Mouse (Mus musculus) liver, embryonic 11.5 days (tissue): ENCODE data around the gene Pdgfb. TPM values are rescaled to one million over a fixed set of nuclear protein-coding genes. Genes with fewer than 3 reads are reported as not detected.

ENCODE experiments used
- ATAC-seq: fragments of 200-750 bp; cut with Nextera tagmentation; replicated peaks from 2 replicates; pipeline ENCODE4 v1.8.0; 2017; ENCODE audit warnings: moderate number of reproducible peaks, mild to moderate bottlenecking, moderate TSS enrichment, moderate library complexity; ENCODE audit not compliant: low FRiP score
- DNase-seq: peaks from one replicate; pipeline ENCODE4 v3.0.0-alpha.2; 2017; ENCODE audit warnings: low spot score
- H3K27ac ChIP-seq: fragments of 300-500 bp; sonication (generic); 2 replicates; pipeline ENCODE4 v1.5.1; 2014; ENCODE audit warnings: mild to moderate bottlenecking, low read depth, low read length, control low read depth
- H3K27me3 ChIP-seq: fragments of 300-500 bp; sonication (generic); replicated peaks from 2 replicates; pipeline ENCODE4 v1.6.1; 2014; ENCODE audit warnings: low read length, mixed read lengths; ENCODE audit not compliant: control insufficient read depth, insufficient read depth
- H3K36me3 ChIP-seq: fragments of 300-500 bp; sonication (generic); 2 replicates; pipeline ENCODE4 v1.6.1; 2014; ENCODE audit warnings: mild to moderate bottlenecking, low read length, moderate library complexity, mixed read lengths; ENCODE audit not compliant: control insufficient read depth, insufficient read depth
- H3K4me1 ChIP-seq: fragments of 300-500 bp; sonication (generic); replicated peaks from 2 replicates; pipeline ENCODE4 v1.6.1; 2014; ENCODE audit warnings: low read length, mixed read lengths; ENCODE audit not compliant: control insufficient read depth, insufficient read depth
- H3K4me2 ChIP-seq: fragments of 300-500 bp; sonication (generic); 2 replicates; pipeline ENCODE4 v1.6.1; 2014; ENCODE audit warnings: mild to moderate bottlenecking, control low read depth, moderate library complexity
- H3K4me3 ChIP-seq: fragments of 300-500 bp; sonication (generic); 2 replicates; pipeline ENCODE4 v1.5.1; 2014; ENCODE audit warnings: low read depth, low read length, control low read depth
- H3K9ac ChIP-seq: fragments of 300-500 bp; sonication (generic); 2 replicates; pipeline ENCODE4 v1.6.1; 2014; ENCODE audit warnings: low read depth, low read length, control low read depth
- H3K9me3 ChIP-seq: fragments of 300-500 bp; sonication (generic); 2 replicates; pipeline ENCODE4 v1.6.1; 2016; ENCODE audit warnings: low read length, inconsistent platforms, mixed read lengths; ENCODE audit not compliant: control insufficient read depth
- WGBS: fragments of 180-500 bp; shearing (Covaris S2); extraction: QIAGEN DNeasy Blood & Tissue Kit; methylation state at CpG from one replicate; pipeline ENCODE4 v1.1.7; 2014; 5-methylcytosine and 5-hydroxymethylcytosine counted together
- polyA plus RNA-seq: library from polyadenylated mRNA; unstranded; fragments of >200 nt; fragmentation: Nextera tagmentation; extraction: Ambion mirVana; gene quantifications from 2 replicates; pipeline ENCODE4 v1.2.1, GENCODE M21; 2014

The Pdgfb gene
- polyA plus RNA-seq, 1 experiment from 2014 or later, result 2.7 TPM

- H3K27ac ChIP-seq, result no peak overlapping the region
- H3K4me1 ChIP-seq, result no peaks in the 10 kb centered on the region; the same call in 1 of the 2 replicates
- ATAC-seq (no peak), DNase-seq (no peak)
- H3K9ac ChIP-seq, result no peak overlapping the region
- no peaks in the 10 kb centered on the region for H3K36me3 ChIP-seq
- H3K4me3 ChIP-seq, result no peak overlapping the region
- WGBS, result 83% methylated on average over 2 of the region's 2 CpGs
- H3K9me3 ChIP-seq, result no peaks in the 10 kb centered on the region
- no peaks in the 10 kb centered on the region for H3K27me3 ChIP-seq
- H3K4me2 ChIP-seq, result no peak overlapping the region
These were observed 23.3 kb upstream of the Pdgfb start for GRCm38 (mm10) chr15:80038110-80038391.

GRCm38 (mm10) chr15:80037255-80038109, 22.7 kb upstream of the Pdgfb start:
- ATAC-seq, result no peak
- no peak for DNase-seq
- Histone ChIP-seq H3K27me3 (no peaks in the 10 kb centered on the region), H3K36me3 (no peaks in the 10 kb centered on the region), H3K4me1 (no peaks in the 10 kb centered on the region; the same call in 1 of the 2 replicates), H3K9ac (no peak overlapping the region), H3K4me2 (no peak overlapping the region), H3K27ac (no peak overlapping the region), H3K4me3 (no peak overlapping the region), H3K9me3 (no peaks in the 10 kb centered on the region)
- WGBS, result 69% methylated on average over 11 of the region's 11 CpGs

- no peak overlapping the region for H3K9ac ChIP-seq
- no peaks in the 10 kb centered on the region for H3K27me3 ChIP-seq
- no peak overlapping the region for H3K4me2 ChIP-seq
- no peak overlapping the region for H3K4me3 ChIP-seq
- H3K4me1 ChIP-seq, result no peaks in the 10 kb centered on the region; the same call in 1 of the 2 replicates
- ATAC-seq (no peak), DNase-seq (no peak)
- WGBS, result 78% methylated on average over 6 of the region's 6 CpGs
- H3K36me3 ChIP-seq, result no peaks in the 10 kb centered on the region
- no peaks in the 10 kb centered on the region; the same call in 1 of the 2 replicates for H3K9me3 ChIP-seq
- no peak overlapping the region for H3K27ac ChIP-seq
These were observed 20.6 kb upstream of the Pdgfb start for GRCm38 (mm10) chr15:80035341-80035885.

GRCm38 (mm10) chr15:80034913-80035312, 20.1 kb upstream of the Pdgfb start:
- Histone ChIP-seq H3K4me3 (no peak overlapping the region), H3K36me3 (no peaks in the 10 kb centered on the region), H3K27ac (no peak overlapping the region), H3K27me3 (no peaks in the 10 kb centered on the region), H3K4me1 (no peaks in the 10 kb centered on the region; the same call in 1 of the 2 replicates), H3K9ac (no peak overlapping the region), H3K9me3 (no peaks in the 10 kb centered on the region; the same call in 1 of the 2 replicates), H3K4me2 (no peak overlapping the region)
- DNase-seq (no peak), ATAC-seq (no peak)

GRCm38 (mm10) chr15:80034366-80034765, 19.6 kb upstream of the Pdgfb start:
- no peak overlapping the region for H3K9ac ChIP-seq
- H3K4me1 ChIP-seq, result no peaks in the 10 kb centered on the region; the same call in 1 of the 2 replicates
- H3K9me3 ChIP-seq, result no peaks in the 10 kb centered on the region; the same call in 1 of the 2 replicates
- no peak for DNase-seq
- no peak overlapping the region for H3K27ac ChIP-seq
- H3K27me3 ChIP-seq, result no peaks in the 10 kb centered on the region
- H3K36me3 ChIP-seq, result no peaks in the 10 kb centered on the region
- 71% methylated on average over 7 of the region's 7 CpGs for WGBS
- H3K4me3 ChIP-seq, result no peak overlapping the region
- no peak overlapping the region for H3K4me2 ChIP-seq
- no peak for ATAC-seq

- no peak for DNase-seq
- Histone ChIP-seq H3K4me3 (no peak overlapping the region), H3K9me3 (no peaks in the 10 kb centered on the region; the same call in 1 of the 2 replicates), H3K36me3 (no peaks in the 10 kb centered on the region), H3K27me3 (no peaks in the 10 kb centered on the region), H3K9ac (no peak overlapping the region), H3K27ac (no peak overlapping the region), H3K4me2 (no peak overlapping the region), H3K4me1 (no peaks in the 10 kb centered on the region; the same call in 1 of the 2 replicates)
- ATAC-seq, result no peak
- WGBS, result 85% methylated on average over 4 of the region's 4 CpGs
These were observed 16.4 kb upstream of the Pdgfb start for GRCm38 (mm10) chr15:80031133-80031532.

GRCm38 (mm10) chr15:80030399-80030798, 15.6 kb upstream of the Pdgfb start:
- Histone ChIP-seq H3K9ac (no peak overlapping the region), H3K27ac (no peak overlapping the region), H3K4me2 (no peak overlapping the region), H3K4me3 (no peak overlapping the region), H3K27me3 (no peaks in the 10 kb centered on the region), H3K4me1 (peaks cover 2% of the 10 kb centered on the region; the same call in 1 of the 2 replicates), H3K36me3 (no peaks in the 10 kb centered on the region), H3K9me3 (no peaks in the 10 kb centered on the region; the same call in 1 of the 2 replicates)
- DNase-seq, result no peak
- 69% methylated on average over 10 of the region's 10 CpGs for WGBS
- no peak for ATAC-seq

- WGBS, result 49% methylated on average over 5 of the region's 5 CpGs
- no peaks in the 10 kb centered on the region for H3K27me3 ChIP-seq
- ATAC-seq, result no peak
- DNase-seq, result no peak
- no peaks in the 10 kb centered on the region; the same call in 1 of the 2 replicates for H3K9me3 ChIP-seq
- H3K36me3 ChIP-seq, result no peaks in the 10 kb centered on the region
- H3K9ac ChIP-seq, result no peak overlapping the region
- H3K27ac ChIP-seq, result no peak overlapping the region
- H3K4me3 ChIP-seq, result no peak overlapping the region
- no peak overlapping the region for H3K4me2 ChIP-seq
- H3K4me1 ChIP-seq, result peaks cover 9% of the 10 kb centered on the region; the same call in 1 of the 2 replicates
These were observed 14.1 kb upstream of the Pdgfb start for GRCm38 (mm10) chr15:80028862-80029261.
